Mouse (Mus musculus) thymus, postnatal 4 days (tissue): ENCODE measurements around the gene Relt.

ENCODE experiments used
- DNase-seq: peaks from one replicate; pipeline ENCODE4 v3.0.0; 2021

The Relt gene

GRCm38 (mm10) chr7:100862828-100863638 is at the start of gene Relt:
Gene Relt, minus strand, starts transcription at chr7:100863446.
- DNase-seq, result peak; percentile 99

GRCm38 (mm10) chr7:100911791-100912190 is 48.5 kb upstream of the Relt start:
- DNase-seq, result no peak

GRCm38 (mm10) chr7:100911246-100911770 is 48.1 kb upstream of the Relt start:
- DNase-seq, result no peak

GRCm38 (mm10) chr7:100908567-100908966 is 45.3 kb upstream of the Relt start:
- peak; percentile 66 for DNase-seq

DNA sequence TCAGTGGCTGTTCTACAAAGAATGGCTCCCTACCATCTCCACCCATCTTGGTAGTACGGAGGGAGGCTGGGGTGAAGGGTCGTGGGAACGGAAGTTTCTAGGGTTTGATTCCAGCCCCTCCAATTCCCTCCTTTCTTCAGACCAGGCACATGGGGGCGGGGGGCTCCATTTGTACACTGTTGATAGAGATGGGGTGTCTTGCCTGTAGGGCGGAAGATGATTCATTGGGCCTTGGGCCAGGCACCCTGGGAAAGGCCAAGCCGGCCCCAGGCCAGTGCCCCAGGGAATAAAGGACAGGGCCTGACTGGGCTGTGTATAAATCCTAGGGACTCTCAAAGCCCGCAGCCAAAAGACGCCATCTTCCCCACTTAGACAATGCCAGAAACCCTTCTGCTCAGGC is 44.8 kb upstream of the Relt start:
- DNase-seq, result no peak

DNA sequence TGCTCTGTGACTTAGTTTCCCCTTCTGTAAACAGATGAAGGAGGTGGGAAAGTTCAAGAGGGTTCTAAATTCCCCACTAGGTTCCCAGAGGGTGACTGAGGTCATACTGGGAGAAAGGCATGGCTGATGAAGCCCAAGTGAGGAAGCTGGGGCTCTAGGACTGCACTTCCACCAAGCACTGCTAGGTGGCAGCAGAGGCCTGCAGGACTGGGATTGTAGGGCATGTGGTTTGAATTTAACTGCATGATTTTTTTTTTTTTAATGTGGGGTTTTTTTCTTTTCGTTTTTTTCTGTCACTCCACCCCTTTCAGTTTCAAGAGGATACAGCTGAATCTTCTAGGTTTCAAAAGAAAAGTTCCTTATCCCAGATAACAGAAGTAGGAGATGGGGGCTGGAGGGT is 44.0 kb upstream of the Relt start:
- peak; percentile 85 for DNase-seq

DNA sequence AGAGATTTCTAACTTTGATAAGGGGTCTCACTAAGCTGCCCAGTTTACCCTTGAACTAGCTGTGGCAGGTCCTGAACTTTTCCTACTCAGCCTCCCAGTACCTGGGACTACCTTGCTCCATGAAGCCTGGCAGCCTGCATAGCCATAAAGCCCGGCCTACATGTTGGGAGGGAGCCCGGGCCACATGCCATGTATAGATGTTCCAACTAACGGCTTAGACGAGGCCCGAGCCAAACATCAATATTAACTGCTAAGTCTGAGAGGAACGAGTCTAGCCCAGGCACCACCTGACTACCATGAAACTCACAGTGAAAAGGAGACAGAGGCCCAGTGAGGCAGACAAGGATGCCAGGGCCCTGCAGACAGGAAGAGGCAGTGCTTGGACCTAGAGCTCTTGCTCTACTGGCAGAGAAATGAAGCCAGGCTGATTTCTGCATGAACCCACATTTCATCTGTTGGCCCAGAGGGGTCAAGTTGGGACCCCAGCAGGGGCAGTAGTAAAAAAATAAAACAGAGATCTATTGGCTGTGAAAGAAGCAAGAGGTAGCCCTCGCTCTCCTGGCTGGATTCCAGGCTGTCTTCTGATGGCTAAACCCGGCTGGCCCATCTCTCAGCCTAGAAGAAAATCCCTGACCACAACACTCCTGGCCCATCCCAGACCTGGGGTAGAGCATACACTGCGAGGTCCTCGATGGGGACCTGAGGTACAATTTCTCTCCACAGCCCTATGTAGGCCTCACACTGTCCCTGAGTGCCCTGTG is 43.0 kb upstream of the Relt start:
- DNase-seq, result no peak

DNA sequence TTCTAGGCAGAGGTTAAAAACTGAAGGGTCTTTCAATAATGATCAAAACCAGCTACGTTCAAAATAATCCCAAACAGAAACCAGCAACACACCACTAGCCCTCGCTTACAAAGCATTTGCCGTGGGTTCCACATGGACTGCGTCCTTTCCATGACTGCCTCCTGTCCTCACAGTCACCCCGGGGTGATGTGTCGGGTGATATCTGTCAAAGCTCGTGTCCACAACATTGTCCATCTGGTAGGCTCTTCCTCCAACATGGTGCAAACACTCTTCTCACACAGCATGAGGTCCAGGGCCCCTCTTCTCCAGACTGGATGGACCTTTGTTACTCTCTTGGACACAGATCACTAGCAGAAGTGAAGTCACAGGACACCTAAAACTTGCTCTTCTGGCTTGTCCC is 41.8 kb upstream of the Relt start:
- no peak for DNase-seq

DNA sequence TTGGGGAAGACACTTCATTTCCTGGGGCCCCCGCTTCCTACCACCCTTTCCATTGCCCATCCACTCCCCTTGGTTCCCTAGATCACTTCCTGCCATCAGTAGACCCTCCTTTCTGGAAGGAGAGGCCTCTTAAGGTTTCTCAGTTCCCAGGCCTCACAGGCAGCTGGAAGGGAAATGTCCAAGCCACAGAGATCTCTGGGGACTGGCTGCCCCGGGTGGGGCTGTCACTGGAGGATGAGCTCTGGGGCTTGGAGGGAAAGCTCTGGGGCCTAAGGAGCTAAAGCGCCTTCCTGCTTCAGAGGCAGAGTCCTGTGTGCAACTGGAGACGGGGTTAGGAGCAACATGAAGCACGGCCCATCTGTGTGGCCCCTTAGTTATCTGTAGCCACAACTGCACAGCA is 41.4 kb upstream of the Relt start:
- DNase-seq, result no peak

- DNase-seq, result no peak
Measured at GRCm38 (mm10) chr7:100902451-100903137, 39.3 kb upstream of the Relt start.

- DNase-seq, result no peak
Measured at GRCm38 (mm10) chr7:100897828-100898227, 34.6 kb upstream of the Relt start.

GRCm38 (mm10) chr7:100894833-100895226 is 31.6 kb upstream of the Relt start:
- no peak for DNase-seq

- peak; percentile 65 for DNase-seq
Measured at GRCm38 (mm10) chr7:100894057-100894832, 31.0 kb upstream of the Relt start.

DNA sequence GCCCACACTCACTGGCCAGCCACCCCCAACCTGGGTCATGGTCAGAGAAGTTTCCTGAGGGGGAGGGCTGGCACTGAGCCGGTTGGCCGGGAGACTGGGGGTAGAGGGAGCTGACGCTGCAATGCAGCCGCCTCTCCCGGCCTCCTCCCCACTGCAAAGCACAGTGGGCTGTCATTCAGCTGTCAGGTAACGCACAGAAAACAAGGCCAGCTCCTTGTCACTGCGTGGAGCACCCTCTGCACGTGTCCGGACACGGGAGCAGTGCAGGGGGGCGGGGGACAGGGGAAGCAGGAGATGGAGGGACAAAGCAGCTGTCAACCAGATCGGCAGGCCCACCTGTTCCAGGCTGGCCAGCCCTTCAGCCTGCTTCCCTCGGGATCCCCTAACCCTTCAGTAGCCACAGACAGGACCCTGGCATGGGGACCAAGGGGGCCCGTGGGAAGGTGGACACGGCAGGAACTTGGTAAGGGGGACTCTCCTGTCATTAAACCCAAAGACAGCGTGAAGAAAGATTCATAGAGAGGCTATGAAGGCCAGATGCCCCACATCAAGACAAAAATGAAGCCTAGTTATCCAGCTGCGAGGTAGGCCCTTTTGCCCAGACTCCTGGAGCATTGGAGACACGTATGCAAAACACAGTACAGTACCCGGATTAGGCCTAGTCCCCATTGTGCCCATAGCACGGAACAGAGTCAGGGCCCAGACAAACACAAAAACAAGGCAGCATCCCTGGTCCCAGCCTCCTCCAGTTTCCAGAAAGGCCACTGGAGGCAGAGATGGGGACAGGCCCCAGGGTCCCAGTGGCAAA is 30.2 kb upstream of the Relt start:
- DNase-seq, result no peak

GRCm38 (mm10) chr7:100886535-100886934 is 23.3 kb upstream of the Relt start:
- DNase-seq, result peak; percentile 78

- no peak for DNase-seq
Measured at GRCm38 (mm10) chr7:100884460-100884859, 21.2 kb upstream of the Relt start.

DNA sequence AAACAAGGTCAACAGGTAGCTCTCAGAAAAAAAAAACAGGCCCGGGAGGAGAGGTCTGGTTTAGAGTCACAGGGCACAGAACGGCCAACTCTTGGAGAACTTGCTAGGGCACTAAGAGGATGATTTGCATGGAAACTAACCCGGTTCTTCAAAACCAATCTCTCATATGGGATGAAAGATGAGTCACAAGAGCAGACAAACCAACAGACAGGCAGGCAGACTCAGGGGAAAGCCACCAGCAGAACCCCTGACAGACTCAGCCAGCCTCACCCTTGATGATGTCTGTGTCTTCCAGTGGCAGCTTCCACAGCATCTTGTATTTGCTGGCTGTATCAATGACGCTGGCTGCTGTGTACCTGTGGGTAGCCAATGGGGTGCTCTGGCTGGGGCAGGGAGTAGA is 18.7 kb upstream of the Relt start:
- DNase-seq, result no peak

DNA sequence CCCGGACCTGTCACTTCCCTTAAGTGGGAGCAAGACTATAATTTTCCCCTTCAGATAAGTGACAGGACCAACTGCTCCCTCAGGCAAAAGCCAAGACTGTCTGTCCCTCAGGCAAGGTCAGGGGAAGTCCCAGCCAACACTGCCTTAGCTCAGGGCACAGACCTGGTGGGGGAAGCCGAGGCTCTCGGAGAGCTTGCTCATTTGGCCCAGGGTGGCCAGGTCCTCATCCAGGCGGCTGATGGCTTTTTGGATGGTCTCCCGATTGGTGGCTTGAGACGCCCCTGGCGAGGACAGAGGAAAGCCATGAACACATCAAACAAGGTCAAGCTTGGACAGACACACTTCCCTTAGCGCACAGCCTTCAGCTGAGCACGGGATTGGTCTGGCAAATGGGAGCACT is 18.3 kb upstream of the Relt start:
- no peak for DNase-seq

GRCm38 (mm10) chr7:100879595-100879994 is 16.3 kb upstream of the Relt start:
- DNase-seq, result peak; percentile 94

GRCm38 (mm10) chr7:100876771-100877170 is 13.5 kb upstream of the Relt start:
- no peak for DNase-seq

DNA sequence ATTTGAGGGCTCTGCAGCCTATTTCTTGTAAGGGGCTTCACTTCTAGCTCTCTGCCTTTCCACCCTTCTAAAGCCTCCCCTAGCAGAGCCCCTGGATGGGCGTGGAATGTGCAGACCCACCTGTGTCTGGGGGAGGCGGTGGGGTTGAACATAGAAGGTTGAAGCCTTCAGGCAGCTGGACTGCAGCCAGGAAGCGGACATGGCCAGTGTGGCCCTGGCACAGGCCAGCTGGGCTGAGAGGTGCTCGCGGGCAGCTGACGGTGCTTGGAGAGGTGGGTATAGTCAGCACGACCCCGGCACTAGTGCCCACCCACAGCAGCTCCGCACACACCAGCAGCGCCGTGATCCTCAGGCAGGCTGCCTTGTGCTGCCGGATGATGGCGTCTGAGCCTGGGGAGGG is 13.0 kb upstream of the Relt start:
- DNase-seq, result no peak

DNA sequence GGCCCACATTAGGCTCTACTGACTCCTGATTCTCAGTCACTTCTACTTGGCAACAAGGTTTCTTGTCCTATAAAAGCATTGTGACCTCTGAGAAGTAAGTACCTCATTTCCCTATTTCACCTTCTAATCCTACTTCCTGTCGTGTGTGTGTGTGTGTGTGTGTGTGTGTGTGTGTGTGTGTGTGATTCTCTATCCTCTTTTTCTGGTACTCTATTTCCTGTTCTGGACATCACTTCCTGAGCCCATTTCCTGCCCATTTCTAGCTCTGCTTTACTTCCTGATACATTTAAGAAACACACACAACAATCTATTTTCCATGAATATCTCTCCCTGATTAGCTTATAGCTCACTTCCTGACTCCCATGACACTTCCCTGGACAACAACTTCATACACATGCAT is 12.6 kb upstream of the Relt start:
- DNase-seq, result no peak
